Mouse (Mus musculus): ENCODE measurements around the gene M6pr. TPM values are rescaled to one million over a fixed set of nuclear protein-coding genes. Genes with fewer than 3 reads are reported as not detected.
A peak's percentile ranks its signal among the peaks of the same experiment; 100 is the strongest.

M6pr gene
- polyA plus RNA-seq, 1 experiment, result 64.2 TPM

DNA sequence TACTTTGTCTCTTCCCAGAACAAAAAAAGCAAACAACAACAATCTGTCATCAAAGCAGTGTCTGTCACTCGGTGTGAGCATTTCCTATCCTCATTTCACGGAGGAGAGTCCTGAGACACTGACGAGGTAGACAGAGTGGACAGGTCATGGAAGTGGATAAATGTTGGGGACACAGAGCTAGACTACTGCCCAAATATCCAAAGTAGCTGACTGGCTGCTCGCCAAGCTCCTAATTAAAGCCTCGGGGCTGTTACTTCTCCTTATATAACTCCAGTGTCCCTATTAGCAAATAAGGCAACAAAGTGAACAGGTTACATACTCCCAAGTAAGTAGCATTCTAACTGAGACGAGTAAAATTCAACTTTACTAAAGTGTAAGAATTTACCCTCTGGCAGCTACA lies 29.0 kb downstream of the M6pr start:
- no peak overlapping the region for H3K4me3 ChIP-seq (ENCODE audit: insufficient read depth, poor library complexity, severe bottlenecking)
- H3K79me2 ChIP-seq (ENCODE audit: control insufficient read depth, insufficient read depth), result no peaks in the 10 kb centered on the region
- H3K27me3 ChIP-seq (ENCODE audit: control insufficient read depth, insufficient read depth, insufficient read length), result no peaks in the 10 kb centered on the region
- H3ac ChIP-seq (ENCODE audit: control insufficient read depth, insufficient read length, low read depth), result no peak overlapping the region
- peaks cover 1% of the 10 kb centered on the region for H3K79me3 ChIP-seq (ENCODE audit: low read depth)
- H3K36me3 ChIP-seq (ENCODE audit: control insufficient read depth, insufficient read depth), result peaks cover 13% of the 10 kb centered on the region
- TF ChIP-seq FOSL1 (IDR thresholded peaks at IDR 0.05; ENCODE audit: insufficient read depth, low read length, poor library complexity, severe bottlenecking) (no peak), CEBPB (IDR thresholded peaks at IDR 0.05; ENCODE audit: low read depth) (no peak), USF1 (IDR thresholded peaks at IDR 0.05; ENCODE audit: low read depth) (no peak), MYOG (IDR thresholded peaks at IDR 0.05; ENCODE audit: control insufficient read depth, extremely low read depth, insufficient read length) (no peak), MAX (IDR thresholded peaks at IDR 0.05) (no peak), CTCF (IDR thresholded peaks at IDR 0.05; ENCODE audit: control insufficient read depth, insufficient read depth, insufficient read length) (no peak)

GRCm38 (mm10) chr6:122339047-122339647 lies 30.6 kb downstream of the M6pr start:
- Histone ChIP-seq H3K79me2 (ENCODE audit: control insufficient read depth, insufficient read depth) (no peaks in the 10 kb centered on the region), H3K36me3 (ENCODE audit: control insufficient read depth, insufficient read depth) (peaks cover 2% of the 10 kb centered on the region), H3K79me3 (ENCODE audit: low read depth) (peaks cover 1% of the 10 kb centered on the region), H3K27me3 (ENCODE audit: control insufficient read depth, insufficient read depth, insufficient read length) (no peaks in the 10 kb centered on the region), H3K4me3 (ENCODE audit: insufficient read depth, poor library complexity, severe bottlenecking) (peak overlapping the region; percentile 53), H3ac (ENCODE audit: control insufficient read depth, insufficient read length, low read depth) (peak overlapping the region; percentile 75)
- no peak for TF ChIP-seq USF1 (IDR thresholded peaks at IDR 0.05; ENCODE audit: low read depth)
- TF ChIP-seq CEBPB (IDR thresholded peaks at IDR 0.05; ENCODE audit: low read depth), result no peak
- TF ChIP-seq MYOD1 (IDR thresholded peaks at IDR 0.05; ENCODE audit: control insufficient read depth, insufficient read length, low read depth), result no peak
- TF ChIP-seq FOSL1 (IDR thresholded peaks at IDR 0.05; ENCODE audit: insufficient read depth, low read length, poor library complexity, severe bottlenecking), result no peak
- TF ChIP-seq CTCF (IDR thresholded peaks at IDR 0.05; ENCODE audit: control insufficient read depth, insufficient read depth, insufficient read length), result no peak
- no peak for TF ChIP-seq MAX (IDR thresholded peaks at IDR 0.05)
- TF ChIP-seq MYOG (IDR thresholded peaks at IDR 0.05; ENCODE audit: control insufficient read depth, extremely low read depth, insufficient read length), result no peak

- peak overlapping the region; percentile 53 for H3K4me3 ChIP-seq (ENCODE audit: insufficient read depth, poor library complexity, severe bottlenecking)
- peak overlapping the region; percentile 75 for H3ac ChIP-seq (ENCODE audit: control insufficient read depth, insufficient read length, low read depth)
- H3K36me3 ChIP-seq (ENCODE audit: control insufficient read depth, insufficient read depth), result no peaks in the 10 kb centered on the region
- TF ChIP-seq CTCF (IDR thresholded peaks at IDR 0.05; ENCODE audit: control insufficient read depth, insufficient read depth, insufficient read length), result no peak
- no peak for TF ChIP-seq FOSL1 (IDR thresholded peaks at IDR 0.05; ENCODE audit: insufficient read depth, low read length, poor library complexity, severe bottlenecking)
- TF ChIP-seq CEBPB (IDR thresholded peaks at IDR 0.05; ENCODE audit: low read depth), result no peak
- no peak for TF ChIP-seq MYOG (IDR thresholded peaks at IDR 0.05; ENCODE audit: control insufficient read depth, extremely low read depth, insufficient read length)
- TF ChIP-seq USF1 (IDR thresholded peaks at IDR 0.05; ENCODE audit: low read depth), result no peak
- TF ChIP-seq MYOD1 (IDR thresholded peaks at IDR 0.05; ENCODE audit: control insufficient read depth, insufficient read length, low read depth), result no peak
- no peak for TF ChIP-seq MAX (IDR thresholded peaks at IDR 0.05)
- no peaks in the 10 kb centered on the region for H3K79me2 ChIP-seq (ENCODE audit: control insufficient read depth, insufficient read depth)
- H3K27me3 ChIP-seq (ENCODE audit: control insufficient read depth, insufficient read depth, insufficient read length), result no peaks in the 10 kb centered on the region
- H3K79me3 ChIP-seq (ENCODE audit: low read depth), result peaks cover 1% of the 10 kb centered on the region
Measured at GRCm38 (mm10) chr6:122339648-122340341, 31.3 kb downstream of the M6pr start.

DNA sequence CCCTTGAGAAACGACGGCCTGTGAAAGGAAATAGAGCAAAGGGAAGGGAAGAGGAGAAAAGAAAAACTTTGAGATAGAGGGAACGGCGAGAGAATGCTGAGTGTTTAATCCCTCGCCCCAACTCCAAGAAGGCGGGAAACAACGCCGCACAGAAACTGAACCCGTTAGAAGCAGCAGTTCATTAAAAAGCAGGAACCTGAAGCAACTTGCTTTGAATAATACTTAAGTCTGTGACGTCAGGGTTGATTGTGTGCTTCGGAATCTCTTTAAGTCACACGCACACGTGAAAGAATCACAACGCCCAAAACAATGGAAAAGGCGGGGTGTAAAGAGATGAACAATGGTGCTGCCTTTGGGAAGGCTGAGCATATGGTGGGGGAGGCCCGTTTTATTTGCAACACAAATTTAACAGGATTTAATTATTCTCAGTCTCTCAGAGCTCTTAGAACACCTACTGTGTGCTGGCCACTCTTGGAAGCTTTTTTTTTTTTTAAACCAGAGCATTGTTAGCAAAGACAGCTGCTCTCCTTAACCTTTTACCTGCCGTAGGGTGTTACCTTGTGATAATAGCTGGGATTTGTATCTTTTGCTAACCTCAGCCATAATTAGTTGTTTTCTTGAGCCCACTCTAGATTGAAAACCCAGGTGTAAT lies 32.0 kb downstream of the M6pr start, which contains the start of gene Phc1:
TSS of gene Phc1 (minus strand) at position 213 of the 652 bp plus-strand sequence.
- Histone ChIP-seq H3K27me3 (ENCODE audit: control insufficient read depth, insufficient read depth, insufficient read length) (no peaks in the 10 kb centered on the region), H3K4me3 (ENCODE audit: insufficient read depth, poor library complexity, severe bottlenecking) (peak within 1 kb of the TSS; percentile 53), H3K36me3 (ENCODE audit: control insufficient read depth, insufficient read depth) (no peaks in the 10 kb centered on the region), H3K79me3 (ENCODE audit: low read depth) (peaks cover 1% of the 10 kb centered on the region), H3ac (ENCODE audit: control insufficient read depth, insufficient read length, low read depth) (peak within 1 kb of the TSS; percentile 75), H3K79me2 (ENCODE audit: control insufficient read depth, insufficient read depth) (no peaks in the 10 kb centered on the region)
- peak; percentile 31 for TF ChIP-seq MAX (IDR thresholded peaks at IDR 0.05)
- no peak for TF ChIP-seq CEBPB (IDR thresholded peaks at IDR 0.05; ENCODE audit: low read depth)

DNA sequence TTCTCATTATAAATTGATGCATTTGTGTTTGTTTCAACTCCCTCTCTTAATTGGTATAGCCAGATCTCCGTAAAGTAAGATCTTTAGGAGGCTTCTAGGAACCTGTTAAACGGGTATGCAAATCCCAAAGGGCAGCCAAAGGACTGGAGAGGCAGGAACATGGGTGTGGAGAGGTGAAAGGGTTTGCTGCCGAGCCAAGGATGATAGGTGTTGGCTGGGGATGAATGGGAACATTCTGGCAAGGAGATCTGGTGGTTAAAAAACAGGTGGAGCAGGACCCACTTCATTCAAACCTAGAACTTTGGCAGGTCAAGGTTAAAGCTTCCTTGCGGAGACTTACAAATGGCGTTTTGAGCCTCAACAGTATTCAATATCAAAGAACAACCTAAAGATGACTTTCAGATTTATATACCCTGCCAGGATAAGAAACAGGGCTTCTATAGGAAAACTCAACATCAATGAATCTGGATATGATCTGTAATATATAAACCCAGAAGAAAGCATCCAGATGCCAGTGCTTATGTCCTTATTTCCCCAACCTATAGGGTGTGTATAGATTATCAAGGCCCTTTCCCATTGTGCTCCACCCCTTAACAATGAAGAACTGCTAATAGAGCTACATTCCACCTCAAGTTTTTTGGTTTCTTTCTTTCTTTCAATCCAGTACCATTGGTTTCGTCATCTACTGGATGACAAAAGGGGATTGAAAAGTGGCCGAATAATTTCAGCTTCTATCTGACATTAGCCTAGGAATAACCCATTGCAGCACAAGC lies 32.7 kb downstream of the M6pr start:
- Histone ChIP-seq H3K4me3 (ENCODE audit: insufficient read depth, poor library complexity, severe bottlenecking) (no peak overlapping the region), H3K27me3 (ENCODE audit: control insufficient read depth, insufficient read depth, insufficient read length) (no peaks in the 10 kb centered on the region), H3ac (ENCODE audit: control insufficient read depth, insufficient read length, low read depth) (no peak overlapping the region), H3K79me2 (ENCODE audit: control insufficient read depth, insufficient read depth) (no peaks in the 10 kb centered on the region), H3K36me3 (ENCODE audit: control insufficient read depth, insufficient read depth) (no peaks in the 10 kb centered on the region), H3K79me3 (ENCODE audit: low read depth) (peaks cover 1% of the 10 kb centered on the region)
- TF ChIP-seq MAX (IDR thresholded peaks at IDR 0.05) (no peak), FOSL1 (IDR thresholded peaks at IDR 0.05; ENCODE audit: insufficient read depth, low read length, poor library complexity, severe bottlenecking) (no peak), MYOD1 (IDR thresholded peaks at IDR 0.05; ENCODE audit: control insufficient read depth, insufficient read length, low read depth) (no peak), CTCF (IDR thresholded peaks at IDR 0.05; ENCODE audit: control insufficient read depth, insufficient read depth, insufficient read length) (no peak), USF1 (IDR thresholded peaks at IDR 0.05; ENCODE audit: low read depth) (no peak), MYOG (IDR thresholded peaks at IDR 0.05; ENCODE audit: control insufficient read depth, extremely low read depth, insufficient read length) (no peak), CEBPB (IDR thresholded peaks at IDR 0.05; ENCODE audit: low read depth) (no peak)

Data from C2C12 (cell line).